Mouse (Mus musculus): ENCODE data around the gene Mdh1b. TPM values are rescaled to one million over a fixed set of nuclear protein-coding genes. Genes with fewer than 3 reads are reported as not detected.
A peak's percentile ranks its signal among the peaks of the same experiment; 100 is the strongest.

Mdh1b gene
- polyA plus RNA-seq, 1 experiment from 2014 or later: 0.11 TPM

DNA sequence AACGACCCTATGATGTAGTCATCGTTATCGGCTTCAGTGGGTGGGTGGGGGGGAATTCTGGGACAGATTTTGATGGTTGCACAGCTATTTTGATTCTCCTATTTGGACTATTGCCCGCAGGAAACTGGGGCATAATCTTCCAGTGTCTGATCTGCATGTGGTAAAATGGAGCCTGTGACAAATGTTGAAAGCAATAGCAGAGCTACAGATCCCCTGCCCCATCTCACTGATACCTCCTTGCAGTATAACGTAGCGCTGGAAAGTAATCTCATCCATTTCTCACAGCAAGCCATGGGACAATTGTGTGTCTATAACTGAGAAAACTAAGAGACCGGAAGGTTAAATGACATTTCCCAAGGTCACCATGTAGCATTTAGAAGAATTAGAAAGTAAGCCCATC is 34.3 kb upstream of the Mdh1b start:
- Histone ChIP-seq H3K36me3 (ENCODE audit: insufficient read depth, low read length) (no peaks in the 10 kb centered on the region), H3K4me1 (replicated peaks; ENCODE audit: insufficient read depth, low read length) (no peaks in the 10 kb centered on the region), H3K9me3 (replicated peaks; ENCODE audit: low read length) (no peaks in the 10 kb centered on the region), H3K4me2 (ENCODE audit: low read length) (no peak overlapping the region), H3K27ac (no peak overlapping the region), H3K27me3 (ENCODE audit: insufficient read depth, low read length) (no peaks in the 10 kb centered on the region), H3K9ac (ENCODE audit: low read depth, low read length) (no peak overlapping the region), H3K4me3 (replicated peaks; ENCODE audit: low read depth, low read length) (no peak overlapping the region)
- DNase-seq (ENCODE audit: low spot score) (no peak), ATAC-seq (replicated peaks; ENCODE audit: low FRiP score, low read depth) (no peak)
- 90% methylated on average over 7 of the region's 7 CpGs for WGBS
- TF ChIP-seq CTCF (IDR thresholded peaks at IDR 0.05; ENCODE audit: low read depth): no peak

DNA sequence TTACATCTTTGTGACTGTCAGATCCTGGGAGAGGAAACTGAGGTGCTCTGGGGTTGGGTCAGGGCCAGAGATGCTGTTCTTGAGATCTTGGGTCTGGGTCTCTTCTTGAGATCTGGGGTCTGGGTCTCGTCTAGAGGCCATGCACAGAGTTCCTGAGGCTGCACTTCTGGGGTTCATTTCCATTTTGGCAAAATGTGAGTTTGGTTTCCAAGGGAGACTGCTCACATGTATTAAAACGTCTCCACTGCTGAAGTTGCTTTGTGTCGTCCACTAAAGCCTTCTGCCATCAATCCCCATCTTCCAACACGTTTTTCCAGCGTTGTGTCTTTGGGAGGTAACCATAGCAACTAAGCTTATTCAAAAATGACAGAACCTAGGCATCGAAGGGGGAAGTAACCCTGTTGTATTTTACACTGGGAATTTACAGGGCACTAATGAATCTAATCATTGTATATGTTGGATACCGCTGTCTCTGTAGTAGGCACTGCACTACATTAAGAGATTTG is 33.8 kb upstream of the Mdh1b start:
- 55% methylated on average over 7 of the region's 7 CpGs for WGBS
- no peak for ATAC-seq (replicated peaks; ENCODE audit: low FRiP score, low read depth)
- H3K4me3 ChIP-seq (replicated peaks; ENCODE audit: low read depth, low read length): no peak overlapping the region

DNA sequence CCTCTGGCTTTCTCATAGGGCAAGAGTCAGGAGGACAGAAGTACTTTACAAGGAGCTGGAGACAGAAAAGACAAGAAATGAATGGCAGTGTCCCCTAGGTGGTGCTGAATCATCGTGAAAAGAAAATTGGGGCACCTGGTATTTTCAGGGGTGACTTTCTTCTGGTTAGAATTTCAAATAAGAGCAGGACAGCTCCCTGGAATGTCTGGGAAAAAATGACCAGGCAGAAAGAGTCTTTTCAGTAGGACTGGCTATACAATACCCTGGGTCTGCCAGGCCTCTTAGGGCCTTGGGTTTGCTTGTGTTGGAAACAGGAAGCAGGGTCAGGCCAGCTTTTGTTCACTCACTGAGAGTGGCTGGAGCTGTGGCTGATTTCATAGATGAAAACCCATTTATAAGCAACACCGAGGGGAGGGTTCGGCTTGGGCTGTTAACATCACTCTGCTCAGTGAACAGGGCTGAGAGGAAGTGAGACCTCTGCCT is 33.1 kb upstream of the Mdh1b start:
- no peak overlapping the region for H3K4me2 ChIP-seq (ENCODE audit: low read length)
- no peak overlapping the region for H3K4me3 ChIP-seq (replicated peaks; ENCODE audit: low read depth, low read length)
- H3K27ac ChIP-seq: no peak overlapping the region
- DNase-seq (ENCODE audit: low spot score) (peak; percentile 70), ATAC-seq (replicated peaks; ENCODE audit: low FRiP score, low read depth) (no peak; the same call in 1 of the 2 replicates)
- 6% methylated on average over 3 of the region's 3 CpGs for WGBS
- no peaks in the 10 kb centered on the region for H3K36me3 ChIP-seq (ENCODE audit: insufficient read depth, low read length)
- no peaks in the 10 kb centered on the region for H3K4me1 ChIP-seq (replicated peaks; ENCODE audit: insufficient read depth, low read length)
- peak; percentile 63 for TF ChIP-seq CTCF (IDR thresholded peaks at IDR 0.05; ENCODE audit: low read depth)
- no peaks in the 10 kb centered on the region for H3K9me3 ChIP-seq (replicated peaks; ENCODE audit: low read length)
- no peak overlapping the region for H3K9ac ChIP-seq (ENCODE audit: low read depth, low read length)
- H3K27me3 ChIP-seq (ENCODE audit: insufficient read depth, low read length): no peaks in the 10 kb centered on the region

More for the DNA sequence above, 33.8 kb upstream of the Mdh1b start:
- Histone ChIP-seq H3K9me3 (replicated peaks; ENCODE audit: low read length) (no peaks in the 10 kb centered on the region), H3K27ac (no peak overlapping the region), H3K4me1 (replicated peaks; ENCODE audit: insufficient read depth, low read length) (no peaks in the 10 kb centered on the region), H3K4me2 (ENCODE audit: low read length) (no peak overlapping the region), H3K9ac (ENCODE audit: low read depth, low read length) (no peak overlapping the region), H3K36me3 (ENCODE audit: insufficient read depth, low read length) (no peaks in the 10 kb centered on the region), H3K27me3 (ENCODE audit: insufficient read depth, low read length) (no peaks in the 10 kb centered on the region)
- no peak for TF ChIP-seq CTCF (IDR thresholded peaks at IDR 0.05; ENCODE audit: low read depth)
- no peak for DNase-seq (ENCODE audit: low spot score)

DNA sequence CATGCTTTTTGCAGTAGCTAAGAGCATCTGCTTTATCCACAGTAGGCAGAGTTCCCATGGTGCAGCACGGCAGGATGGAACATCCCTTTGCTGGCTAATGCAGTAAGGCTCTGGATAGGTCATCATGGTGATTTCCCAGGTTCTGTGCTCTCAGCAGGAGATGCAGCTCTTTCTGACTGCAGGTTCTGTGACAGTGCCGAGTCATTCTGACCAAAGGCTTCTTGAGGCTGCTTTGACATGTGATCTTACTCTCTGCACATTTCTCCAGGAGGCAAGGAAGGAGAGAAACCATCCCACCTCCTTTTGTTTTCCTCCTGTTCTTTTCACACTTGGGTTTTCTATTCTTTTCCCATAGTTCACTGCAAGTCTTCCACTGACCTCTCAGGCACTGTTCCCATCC is 25.9 kb upstream of the Mdh1b start:
- H3K36me3 ChIP-seq (ENCODE audit: insufficient read depth, low read length): 0 out of 2 replicates have a peak, but pooled peaks cover 15% of the 10 kb centered on the region
- H3K4me1 ChIP-seq (replicated peaks; ENCODE audit: insufficient read depth, low read length): no peaks in the 10 kb centered on the region
- TF ChIP-seq CTCF (IDR thresholded peaks at IDR 0.05; ENCODE audit: low read depth): no peak
- H3K4me2 ChIP-seq (ENCODE audit: low read length): no peak overlapping the region
- no peaks in the 10 kb centered on the region for H3K27me3 ChIP-seq (ENCODE audit: insufficient read depth, low read length)
- 65% methylated on average over 2 of the region's 2 CpGs for WGBS
- H3K4me3 ChIP-seq (replicated peaks; ENCODE audit: low read depth, low read length): no peak overlapping the region
- no peaks in the 10 kb centered on the region for H3K9me3 ChIP-seq (replicated peaks; ENCODE audit: low read length)
- no peak overlapping the region for H3K9ac ChIP-seq (ENCODE audit: low read depth, low read length)
- no peak for ATAC-seq (replicated peaks; ENCODE audit: low FRiP score, low read depth)
- H3K27ac ChIP-seq: no peak overlapping the region
- no peak for DNase-seq (ENCODE audit: low spot score)

DNA sequence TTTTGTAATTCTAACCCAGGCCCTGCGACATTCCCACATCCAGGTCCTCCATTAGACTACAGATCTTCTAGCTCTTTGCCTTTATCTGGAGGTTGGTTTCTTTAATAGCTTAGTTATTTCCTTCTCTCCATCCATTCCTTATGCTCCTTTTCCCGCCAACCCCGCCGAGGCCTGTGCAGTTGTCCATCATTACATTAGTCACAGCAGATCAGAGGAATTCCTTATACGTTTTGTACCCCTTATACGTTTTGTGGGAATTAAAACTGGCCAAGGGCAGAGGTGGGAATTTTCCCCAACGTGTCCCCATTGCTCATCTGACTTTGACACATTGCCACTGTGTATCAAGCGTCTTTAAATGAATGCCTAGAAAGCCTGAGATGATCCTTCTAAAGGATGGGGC is 322 bp downstream of the Mdh1b start:
- ATAC-seq (replicated peaks; ENCODE audit: low FRiP score, low read depth) (peak; percentile 34), DNase-seq (ENCODE audit: low spot score) (no peak)
- Histone ChIP-seq H3K27me3 (ENCODE audit: insufficient read depth, low read length) (no peaks in the 10 kb centered on the region), H3K9me3 (replicated peaks; ENCODE audit: low read length) (no peaks in the 10 kb centered on the region), H3K4me2 (ENCODE audit: low read length) (peak overlapping the region; percentile 64), H3K4me1 (replicated peaks; ENCODE audit: insufficient read depth, low read length) (peaks cover 7% of the 10 kb centered on the region; the same call in 1 of the 2 replicates), H3K4me3 (replicated peaks; ENCODE audit: low read depth, low read length) (peak overlapping the region; percentile 74), H3K36me3 (ENCODE audit: insufficient read depth, low read length) (no peaks in the 10 kb centered on the region), H3K9ac (ENCODE audit: low read depth, low read length) (no peak overlapping the region), H3K27ac (no peak overlapping the region)
- no peak for TF ChIP-seq CTCF (IDR thresholded peaks at IDR 0.05; ENCODE audit: low read depth)
- WGBS: 50% methylated on average over 8 of the region's 8 CpGs

DNA sequence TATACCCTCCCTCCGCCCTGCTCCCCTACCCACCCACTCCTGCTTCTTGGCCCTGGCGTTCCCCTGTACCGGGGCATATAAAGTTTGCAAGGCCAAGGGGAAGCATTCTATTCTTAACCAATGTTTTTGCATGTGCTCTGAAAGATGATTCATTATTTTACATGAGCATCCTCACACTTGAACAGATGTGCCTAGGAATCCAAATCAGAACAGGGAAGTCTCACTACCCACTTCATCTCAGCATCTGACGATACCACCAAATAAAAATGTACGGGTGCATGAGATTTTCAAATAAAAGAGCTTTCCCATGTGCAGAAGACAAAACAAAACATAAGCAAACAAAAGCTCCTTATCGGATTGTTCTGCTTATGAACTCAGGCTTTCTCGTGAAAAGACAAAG is 10.0 kb downstream of the Mdh1b start:
- Histone ChIP-seq H3K27ac (no peak overlapping the region), H3K4me1 (replicated peaks; ENCODE audit: insufficient read depth, low read length) (no peaks in the 10 kb centered on the region), H3K36me3 (ENCODE audit: insufficient read depth, low read length) (no peaks in the 10 kb centered on the region), H3K4me2 (ENCODE audit: low read length) (no peak overlapping the region), H3K27me3 (ENCODE audit: insufficient read depth, low read length) (no peaks in the 10 kb centered on the region), H3K9me3 (replicated peaks; ENCODE audit: low read length) (no peaks in the 10 kb centered on the region), H3K4me3 (replicated peaks; ENCODE audit: low read depth, low read length) (no peak overlapping the region), H3K9ac (ENCODE audit: low read depth, low read length) (no peak overlapping the region)
- DNase-seq (ENCODE audit: low spot score) (no peak), ATAC-seq (replicated peaks; ENCODE audit: low FRiP score, low read depth) (no peak)
- 90% methylated on average over 7 of the region's 7 CpGs for WGBS
- no peak for TF ChIP-seq CTCF (IDR thresholded peaks at IDR 0.05; ENCODE audit: low read depth)

DNA sequence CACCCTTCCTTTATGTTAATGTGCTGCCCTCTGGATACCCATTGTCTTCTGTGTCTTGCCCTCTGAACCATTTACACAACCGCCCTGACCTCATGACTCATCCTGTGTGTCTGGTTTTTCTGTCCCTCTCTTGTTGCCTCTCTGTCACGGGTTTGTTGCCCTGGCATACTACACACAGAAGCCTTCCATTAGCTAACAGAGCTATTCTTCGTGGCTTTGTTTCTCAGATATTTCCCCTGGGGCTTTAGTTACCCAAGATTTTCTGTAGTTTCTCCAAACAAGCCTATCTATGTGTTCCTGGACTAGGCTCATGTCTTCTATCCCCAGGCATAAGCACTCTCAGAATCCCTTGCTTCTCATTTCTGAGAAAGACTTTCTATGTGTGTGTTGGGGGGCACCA is 21.2 kb downstream of the Mdh1b start:
- H3K27me3 ChIP-seq (ENCODE audit: insufficient read depth, low read length): no peaks in the 10 kb centered on the region
- no peak overlapping the region for H3K27ac ChIP-seq
- H3K4me2 ChIP-seq (ENCODE audit: low read length): no peak overlapping the region
- no peaks in the 10 kb centered on the region for H3K4me1 ChIP-seq (replicated peaks; ENCODE audit: insufficient read depth, low read length)
- no peaks in the 10 kb centered on the region for H3K9me3 ChIP-seq (replicated peaks; ENCODE audit: low read length)
- no peak overlapping the region for H3K9ac ChIP-seq (ENCODE audit: low read depth, low read length)
- TF ChIP-seq CTCF (IDR thresholded peaks at IDR 0.05; ENCODE audit: low read depth): no peak
- no peak for DNase-seq (ENCODE audit: low spot score)
- H3K4me3 ChIP-seq (replicated peaks; ENCODE audit: low read depth, low read length): no peak overlapping the region
- WGBS: 78% methylated on average over 3 of the region's 3 CpGs
- ATAC-seq (replicated peaks; ENCODE audit: low FRiP score, low read depth): no peak
- H3K36me3 ChIP-seq (ENCODE audit: insufficient read depth, low read length): no peaks in the 10 kb centered on the region

All from kidney, postnatal 0 days (tissue).